In the genomic region with DNA sequence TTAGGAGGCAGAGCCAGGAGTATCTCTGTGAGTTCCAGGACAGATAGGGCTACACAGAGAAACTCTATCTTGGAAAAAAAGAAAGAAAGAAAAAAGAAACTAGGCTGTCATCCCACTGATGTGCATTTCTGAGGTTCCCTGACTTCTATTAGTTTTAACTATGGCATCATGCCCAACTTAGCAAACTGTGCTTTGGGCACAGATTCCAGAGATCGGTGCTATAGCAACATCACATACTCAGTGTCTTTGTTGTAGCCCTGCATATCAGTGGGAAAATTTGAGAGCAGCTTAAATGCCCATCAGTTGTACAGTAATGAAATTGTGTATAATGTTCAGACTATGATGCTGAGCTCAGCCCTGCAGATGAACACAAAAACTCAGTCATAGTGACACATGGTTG, we compare ENCODE assay signal across 28 mouse cellular contexts. TPM values are rescaled to one million over a fixed set of nuclear protein-coding genes. Genes with fewer than 3 reads are reported as not detected.
DNase-seq lines count a peak whose midpoint lies in the region; ATAC-seq lines count a peak whose summit lies in the region.
"Had no signal": no experiment of that assay in that cellular context is flagged by ENCODE, and none has a peak within 500 bp of the region (broad histone marks: within the 10 kb centered on the region; RNA-seq: fewer than 3 reads in every experiment).

No protein-coding gene starts in this region.

- DNase-seq in cerebellum, adult 9-10 months = peak; percentile 19
- no peak for DNase-seq in cerebellum, postnatal 4 days (ENCODE audit: low spot score in 2 of 2)
- no peak for DNase-seq in hindbrain, embryonic 14.5 days (ENCODE audit: low spot score)
- no peak for DNase-seq in neural tube, embryonic 10.5 days (ENCODE audit: extremely low spot score, low spot score)
- DNase-seq in left cerebral cortex, postnatal 36 days (ENCODE audit: low spot score in 2 of 2) = no peak
- DNase-seq: adrenal gland, adult 8-10 months; cerebellum, adult 18-20 months; cerebellum, postnatal 10 days; embryo, embryonic 11 days; gastrocnemius, postnatal 10 days; heart, adult 18-20 months; heart, postnatal 14 days; kidney, adult 2 months had no signal

- no peaks in the 10 kb centered on the region for H3K27me3 ChIP-seq in hindbrain, embryonic 14.5 days (ENCODE audit: control insufficient read depth, insufficient read depth, low read length)
- H3K27me3 ChIP-seq in hindbrain, embryonic 13.5 days = 0 out of 2 replicates have a peak, but pooled peaks cover 2% of the 10 kb centered on the region
- no peaks in the 10 kb centered on the region for H3K27me3 ChIP-seq in neural tube, embryonic 13.5 days
- H3K27me3 ChIP-seq: embryonic facial prominence, embryonic 15.5 days; heart, embryonic 15.5 days; Patski had no signal

- no peaks in the 10 kb centered on the region for H3K36me3 ChIP-seq in hindbrain, embryonic 14.5 days (replicated peaks; ENCODE audit: control insufficient read depth, insufficient read depth)
- H3K36me3 ChIP-seq in hindbrain, embryonic 13.5 days = no peaks in the 10 kb centered on the region
- no peaks in the 10 kb centered on the region for H3K36me3 ChIP-seq in neural tube, embryonic 13.5 days
- H3K36me3 ChIP-seq: embryonic facial prominence, embryonic 15.5 days; forebrain, embryonic 12.5 days; heart, embryonic 15.5 days had no signal

- no peaks in the 10 kb centered on the region for H3K9me3 ChIP-seq in hindbrain, embryonic 14.5 days (ENCODE audit: control insufficient read depth, low read length)
- no peaks in the 10 kb centered on the region for H3K9me3 ChIP-seq in hindbrain, embryonic 13.5 days
- H3K9me3 ChIP-seq in neural tube, embryonic 13.5 days = no peaks in the 10 kb centered on the region
- H3K9me3 ChIP-seq: embryonic facial prominence, embryonic 15.5 days; forebrain, embryonic 12.5 days; heart, embryonic 15.5 days had no signal

- 90% methylated on average over 1 of the region's 1 CpGs for WGBS in hindbrain, embryonic 14.5 days
- WGBS in hindbrain, embryonic 13.5 days = 89% methylated on average over 1 of the region's 1 CpGs
- whole genome bisulfite sequencing in neural tube, embryonic 13.5 days = 93% methylated on average over 1 of the region's 1 CpGs

- intact Hi-C loops in left cerebral cortex, postnatal 36 days (cut with DNase I) = no loop called here

- no peak overlapping the region for H3K9ac ChIP-seq in hindbrain, embryonic 14.5 days
- no peak overlapping the region for H3K9ac ChIP-seq in hindbrain, embryonic 13.5 days
- H3K9ac ChIP-seq in neural tube, embryonic 13.5 days = no peak overlapping the region
- H3K9ac ChIP-seq: embryonic facial prominence, embryonic 15.5 days; forebrain, embryonic 12.5 days; heart, embryonic 15.5 days had no signal

- H3K4me1 ChIP-seq in hindbrain, embryonic 14.5 days (replicated peaks; ENCODE audit: control insufficient read depth, insufficient read depth, low read length) = peaks cover 4% of the 10 kb centered on the region; the same call in 1 of the 2 replicates
- H3K4me1 ChIP-seq in hindbrain, embryonic 13.5 days (replicated peaks) = peaks cover 27% of the 10 kb centered on the region
- peaks cover 37% of the 10 kb centered on the region for H3K4me1 ChIP-seq in neural tube, embryonic 13.5 days (replicated peaks)

- no peak overlapping the region for H3K4me3 ChIP-seq in hindbrain, embryonic 14.5 days (replicated peaks; ENCODE audit: low read length)
- H3K4me3 ChIP-seq in hindbrain, embryonic 13.5 days = no peak overlapping the region
- no peak overlapping the region for H3K4me3 ChIP-seq in neural tube, embryonic 13.5 days
- H3K4me3 ChIP-seq: embryonic facial prominence, embryonic 15.5 days; erythroblast, embryonic 14.5 days; forebrain, embryonic 12.5 days; heart, embryonic 15.5 days had no signal

- no peak for ATAC-seq in hindbrain, embryonic 14.5 days (ENCODE audit: low FRiP score)
- ATAC-seq in hindbrain, embryonic 13.5 days (ENCODE audit: low FRiP score) = no peak
- no peak for ATAC-seq in neural tube, embryonic 13.5 days (ENCODE audit: low read depth)
- ATAC-seq: activated CD4-positive, CD25-positive, alpha-beta regulatory T cell, adult 4 months; intestine, embryonic 16.5 days; Patski had no signal

- peak overlapping the region; percentile 33; the same call in 1 of the 2 replicates for H3K27ac ChIP-seq in hindbrain, embryonic 14.5 days
- no peak overlapping the region for H3K27ac ChIP-seq in hindbrain, embryonic 13.5 days
- peak overlapping the region; percentile 78; the same call in 1 of the 2 replicates for H3K27ac ChIP-seq in neural tube, embryonic 13.5 days (replicated peaks)
- H3K27ac ChIP-seq: forebrain, embryonic 12.5 days; heart, embryonic 15.5 days had no signal

- H3K4me2 ChIP-seq in hindbrain, embryonic 14.5 days (replicated peaks) = no peak overlapping the region
- no peak overlapping the region for H3K4me2 ChIP-seq in hindbrain, embryonic 13.5 days
- no peak overlapping the region for H3K4me2 ChIP-seq in neural tube, embryonic 13.5 days
- H3K4me2 ChIP-seq: embryonic facial prominence, embryonic 15.5 days; forebrain, embryonic 12.5 days; heart, embryonic 11.5 days; heart, embryonic 15.5 days had no signal

RNA-seq across cellular contexts. Expression of a gene that starts 10.8 kb away (rescaled TPM):
- 955 and 1,038 TPM in 2 replicates for polyA plus RNA-seq in hindbrain, embryonic 14.5 days (2014; fragmentation: Nextera tagmentation; extraction: Ambion mirVana)
- polyA plus RNA-seq in hindbrain, embryonic 13.5 days (2015; fragmentation: Nextera tagmentation; extraction: Ambion mirVana) = 1,025 and 1,119 TPM in 2 replicates
- polyA plus RNA-seq in neural tube, embryonic 13.5 days (2015; fragmentation: Nextera tagmentation; extraction: Ambion mirVana) = 1,151 and 1,235 TPM in 2 replicates
- total RNA-seq in left cerebral cortex, postnatal 36 days (2021) = 100 to 1,000 TPM; 416 to 459 TPM

RNA-seq across cellular contexts. Expression of a gene that starts 24.6 kb away (rescaled TPM):
- not detected in 2 replicates for polyA plus RNA-seq in hindbrain, embryonic 14.5 days (2014; fragmentation: Nextera tagmentation; extraction: Ambion mirVana)
- polyA plus RNA-seq in hindbrain, embryonic 13.5 days (2015; fragmentation: Nextera tagmentation; extraction: Ambion mirVana) = not detected in 2 replicates
- polyA plus RNA-seq in neural tube, embryonic 13.5 days (2015; fragmentation: Nextera tagmentation; extraction: Ambion mirVana) = 0.44 TPM in 1 of 2 replicates, not detected in the other
- not detected for total RNA-seq in left cerebral cortex, postnatal 36 days (2021)
- total RNA-seq: adrenal gland, postnatal 4 days; common myeloid progenitor, adult 5-6 weeks; gastrocnemius, postnatal 10 days; heart, postnatal 14 days; hematopoietic stem cell, adult 5-6 weeks; MEL had no signal
- polyA plus RNA-seq: activated CD4-positive, CD25-positive, alpha-beta regulatory T cell, adult 4 months; erythroblast, embryonic 14.5 days; forebrain, embryonic 12.5 days; frontal cortex, adult 2 months; heart, embryonic 11.5 days; heart, embryonic 15.5 days; intestine, embryonic 16.5 days; kidney, adult 2 months; Patski had no signal

RNA-seq across cellular contexts. Expression of a gene that starts 55.7 kb away (rescaled TPM):
- 44.4 and 46.8 TPM in 2 replicates for polyA plus RNA-seq in hindbrain, embryonic 14.5 days (2014; fragmentation: Nextera tagmentation; extraction: Ambion mirVana)
- 36.2 and 39.0 TPM in 2 replicates for polyA plus RNA-seq in hindbrain, embryonic 13.5 days (2015; fragmentation: Nextera tagmentation; extraction: Ambion mirVana)
- polyA plus RNA-seq in neural tube, embryonic 13.5 days (2015; fragmentation: Nextera tagmentation; extraction: Ambion mirVana) = 41.2 and 50.0 TPM in 2 replicates
- total RNA-seq in left cerebral cortex, postnatal 36 days (2021) = 100 to 1,000 TPM in 1 of 2 experiments, 10 to 100 TPM in 1; 86.7 to 131 TPM
